Mouse (Mus musculus) left cerebral cortex, postnatal 14 days (tissue): ENCODE measurements around the gene Sparcl1. TPM values are rescaled to one million over a fixed set of nuclear protein-coding genes. Genes with fewer than 3 reads are reported as not detected.

Source experiments
- DNase-seq, 2 experiments: peaks; one replicate each; pipeline ENCODE4 v3.0.0; 2021 to 2022; ENCODE audit warnings: low spot score in 2 of 2, mixed read lengths in 1 of 2
- intact Hi-C: fragments of 180-260 bp; cut with DNase I; formaldehyde crosslinking; loops from one replicate; pipeline ENCODE4 v1.15.1; 2025
- microRNA-seq, 2 experiments: library from miRNA; unstranded; fragments of <30 nt; microRNA quantifications; one replicate each; pipeline ENCODE4 v1.2.0; 2022
- total RNA-seq, 2 experiments: library from RNA; stranded (reverse); gene quantifications; 2 replicates each; pipeline ENCODE4 v1.2.3; 2021

Sparcl1 gene
- total RNA-seq, 2 experiments from 2014 or later, result 1,229 to 1,307 TPM

DNA sequence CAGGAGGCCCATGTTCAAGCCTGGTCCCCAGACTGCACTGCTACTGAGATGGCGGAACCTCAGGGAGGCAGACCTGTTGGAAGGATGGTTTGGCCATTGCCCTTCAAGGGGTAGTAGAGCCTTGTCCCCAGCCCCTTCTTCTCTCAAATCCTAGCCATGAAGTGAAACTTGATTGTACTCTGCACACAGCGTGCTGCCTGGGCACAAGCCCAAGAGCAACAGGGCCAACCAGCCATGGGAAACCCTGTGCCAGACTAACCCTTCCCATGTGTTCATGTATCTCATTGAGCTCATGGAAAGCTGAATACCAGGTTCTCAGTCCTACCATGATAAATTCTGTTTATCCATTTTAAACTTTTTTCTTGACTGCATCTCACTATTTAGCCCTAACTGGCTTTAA lies 70.6 kb downstream of the Sparcl1 start:
- DNase-seq, result no peak
- intact Hi-C loops, result no loop called here

DNA sequence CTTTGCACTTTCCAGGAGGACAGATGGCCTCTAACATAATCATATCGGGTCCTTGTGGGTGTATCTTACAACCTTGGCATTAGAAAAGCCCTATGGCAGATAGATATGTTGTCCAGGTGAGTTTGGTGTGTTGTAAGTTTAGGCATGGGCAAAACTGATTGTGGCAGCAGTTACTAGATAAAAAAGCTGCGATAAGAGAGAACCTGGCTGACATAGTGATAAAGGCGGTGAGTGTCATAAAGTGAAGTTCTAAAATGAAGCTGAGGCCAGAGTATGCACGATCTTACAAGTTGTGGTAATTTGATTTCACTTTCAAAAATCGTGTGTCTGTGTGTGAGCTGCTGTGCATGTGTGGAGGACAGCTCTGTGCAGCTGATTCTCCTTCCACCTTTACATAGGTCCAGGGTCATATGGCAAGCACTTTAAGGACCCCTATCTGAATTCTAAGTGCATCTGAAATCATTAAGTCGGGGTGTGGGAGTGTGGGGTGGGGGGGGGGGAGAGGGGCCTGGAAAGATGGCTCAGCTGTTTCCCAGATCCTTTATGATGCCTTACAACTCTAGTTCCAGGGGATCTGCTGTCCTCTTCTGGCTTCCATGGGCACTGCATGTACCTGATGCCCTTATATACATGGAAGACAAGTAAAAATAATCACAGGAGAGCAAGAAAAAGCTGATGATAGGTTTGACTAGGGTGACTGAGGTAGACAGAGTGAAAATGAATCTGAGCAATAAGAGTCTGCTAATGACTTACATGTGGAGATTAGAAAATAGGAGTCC lies 74.2 kb downstream of the Sparcl1 start:
- DNase-seq, result peak; percentile 59 to 60
- intact Hi-C loops, result loop anchor here (5.0 kb wide), 1 partner anchor 37 kb away; no protein-coding TSS in a partner anchor

DNA sequence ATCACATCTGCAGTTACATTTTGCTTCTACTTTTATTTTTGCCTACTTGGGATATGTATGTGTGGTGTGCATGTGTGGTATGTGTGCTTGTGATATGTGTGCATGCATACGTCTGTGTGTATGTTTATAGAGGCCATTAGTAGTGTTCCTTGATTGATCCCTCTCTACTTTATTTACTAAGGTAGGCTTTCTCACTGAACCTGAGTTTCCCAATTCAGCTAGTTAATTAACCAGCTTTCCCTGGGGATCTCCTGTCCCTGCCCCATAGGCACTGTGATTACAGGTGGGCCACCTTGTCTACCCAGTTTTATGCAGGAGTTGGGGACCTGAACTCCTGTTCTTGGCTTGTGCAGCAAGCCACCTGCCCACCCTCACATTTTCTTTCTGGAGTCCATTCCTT lies 76.8 kb downstream of the Sparcl1 start:
- DNase-seq, result no peak
- intact Hi-C loops, result loop anchor here (5.0 kb wide), 1 partner anchor 34 kb away; no protein-coding TSS in a partner anchor

DNA sequence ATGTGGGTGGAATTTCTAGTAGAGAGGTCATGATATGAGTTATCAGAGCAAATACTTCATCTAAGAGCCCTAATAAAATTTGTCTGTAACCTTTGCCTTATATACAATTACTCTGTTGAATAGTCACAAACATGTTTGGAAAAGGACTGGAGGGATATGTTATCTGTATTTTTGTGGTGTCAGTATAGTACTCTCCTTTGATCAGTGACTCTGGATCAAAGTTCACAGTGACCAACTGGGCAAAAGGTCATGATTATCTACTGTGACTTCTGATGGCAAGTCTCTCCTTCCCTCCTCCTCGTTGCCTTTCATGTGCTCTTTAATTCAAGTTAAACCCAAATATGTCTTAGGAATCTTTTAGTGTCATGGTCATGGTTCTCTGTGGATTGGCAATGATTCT lies 77.7 kb downstream of the Sparcl1 start:
- intact Hi-C loops, result loop anchor here (5.0 kb wide), 1 partner anchor 34 kb away; no protein-coding TSS in a partner anchor
- DNase-seq, result no peak

DNA sequence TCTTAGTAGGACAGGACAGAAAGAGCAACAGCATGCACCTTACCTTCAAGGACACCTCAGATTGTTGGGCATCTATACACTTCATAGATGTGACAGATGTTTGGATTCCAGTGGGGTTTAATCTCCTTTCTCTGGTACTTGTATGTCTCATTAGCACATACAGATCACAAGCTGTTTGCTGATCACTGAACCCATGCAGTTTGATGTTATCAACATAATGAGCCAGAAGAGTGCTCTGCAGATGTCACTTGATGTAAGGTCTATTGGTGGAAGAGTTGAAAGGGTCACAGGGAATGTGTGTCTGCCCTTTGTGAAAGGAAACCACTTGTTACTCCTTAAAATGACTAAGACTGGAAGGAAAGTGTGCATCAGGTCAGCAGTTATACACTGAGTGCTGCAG lies 78.5 kb downstream of the Sparcl1 start:
- DNase-seq, result no peak
- intact Hi-C loops, result loop anchor here (5.0 kb wide), 1 partner anchor 33 kb away; no protein-coding TSS in a partner anchor

DNA sequence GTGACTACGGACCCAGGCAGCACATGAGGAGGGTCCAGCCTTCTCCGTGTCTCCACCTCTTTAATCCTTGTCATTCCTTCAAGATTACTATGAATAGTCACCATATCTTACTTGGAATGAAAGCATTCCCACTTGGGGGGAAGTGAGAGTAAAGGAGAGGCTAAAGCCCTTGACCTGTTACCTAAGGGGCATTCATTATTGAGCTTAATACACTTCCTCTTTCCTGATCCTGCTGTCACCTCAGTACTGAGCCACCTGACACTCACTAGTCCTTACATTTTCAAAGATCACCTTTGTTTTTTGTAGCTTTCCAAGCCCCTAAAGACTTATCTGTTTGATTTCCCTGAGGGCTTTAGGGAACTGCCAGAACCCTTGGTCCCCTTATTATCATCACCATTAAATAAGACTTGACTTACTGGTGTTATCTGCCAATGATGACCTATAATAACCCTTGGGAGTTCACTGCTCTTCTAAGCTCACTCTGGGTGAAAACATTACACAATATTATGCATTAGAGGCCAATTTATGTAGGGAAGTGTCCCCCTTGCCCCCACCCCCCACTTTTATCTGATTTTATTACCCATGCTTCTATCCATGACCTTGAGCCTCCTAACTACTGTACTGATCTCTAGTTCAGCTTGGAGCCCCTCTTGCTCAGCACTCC lies 81.0 kb downstream of the Sparcl1 start:
- intact Hi-C loops, result no loop called here

More for the DNA sequence above, 81.0 kb downstream of the Sparcl1 start:
- no peak for DNase-seq

Small RNA genes lying within 50 kb of the gene (microRNA-seq; reads per million reads assigned to microRNA genes)
- gene Mir5619, result 0.67 to 1.3 reads per million in 2 experiments

Other genes starting within 250 kb of the Sparcl1 start
- 10 to 100 TPM; 36.7 to 40.9 TPM for gene Klhl8, start 202.5 kb downstream of the Sparcl1 start, total RNA-seq
- gene Hsd17b13, start 136.3 kb downstream of the Sparcl1 start, total RNA-seq, result 1 to 10 TPM; 1.4 to 2.4 TPM
- gene Hsd17b11, start 91.8 kb downstream of the Sparcl1 start, total RNA-seq, result 10 to 100 TPM; 30.3 to 32.4 TPM
- gene Nudt9, start 67.4 kb downstream of the Sparcl1 start, total RNA-seq, result 10 to 100 TPM; 56.4 to 61.9 TPM
- not detected for gene Gm17660, start 36.1 kb downstream of the Sparcl1 start, total RNA-seq
- gene Dspp, start 57.0 kb upstream of the Sparcl1 start, total RNA-seq, result under 1 TPM in 1 of 2 experiments, not detected in 1; 0.07 TPM
- 1 to 10 TPM in 1 of 2 experiments, under 1 TPM in 1; 0.99 to 1.2 TPM for gene Dmp1, start 88.9 kb upstream of the Sparcl1 start, total RNA-seq
- gene Ibsp, start 185.4 kb upstream of the Sparcl1 start, total RNA-seq, result under 1 TPM; 0.29 to 0.32 TPM
- not detected for gene Mepe, start 211.6 kb upstream of the Sparcl1 start, total RNA-seq